Mouse (Mus musculus) Patski (cell line): ENCODE results near the gene Susd5. TPM values are rescaled to one million over a fixed set of nuclear protein-coding genes. Genes with fewer than 3 reads are reported as not detected.
"Not testable (repeated sequence)": the region's sequence is repeated elsewhere in the genome, so short reads cannot be mapped to it uniquely, and the experiment has no call there.

Experiments
- ATAC-seq: fragments of 100-300 bp; one replicate; pipeline ENCODE4 v1.8.0; 2021
- CTCF ChIA-PET: fragments of 350-600 bp; sonication (Branson Sonifier 250); formaldehyde crosslinking; loops from one replicate; lab custom pipeline; 2022; ENCODE audit warnings: inconsistent platforms; lab: Charles Lee
- POLR2A ChIA-PET: fragments of 350-600 bp; sonication (Branson Sonifier 250); formaldehyde crosslinking; loops from one replicate; lab custom pipeline; 2022; ENCODE audit warnings: antibody characterized with exemption, inconsistent platforms; lab: Charles Lee
- DNase-seq: peaks from one replicate; pipeline ENCODE4 v3.0.0-alpha.2; 2011; ENCODE audit warnings: low read depth, low spot score
- H3K27me3 ChIP-seq: fragments of 371-371 bp; one replicate; pipeline ENCODE4 v1.5.1; 2021
- CTCF ChIP-seq: fragments of 100-300 bp; IDR thresholded peaks from one replicate; pipeline ENCODE4 v1.5.1; 2021
- in situ Hi-C: fragments of 300-500 bp; cut with MboI; formaldehyde crosslinking; loops from 3 replicates; pipeline ENCODE4 v1.11.1; 2018; ENCODE audit warnings: low pct_unique_long_range_greater_than_20kb, mixed read lengths
- polyA plus RNA-seq: library from polyadenylated mRNA; unstranded; gene quantifications from one replicate; pipeline ENCODE4 v1.2.3, GENCODE M21; 2021

Susd5 gene
- polyA plus RNA-seq, 1 experiment from 2014 or later: not detected

- ATAC-seq: no peak
- CTCF ChIA-PET: no interaction called here
- in situ Hi-C loops: no loop called here
- H3K27me3 ChIP-seq: peaks cover 8% of the 10 kb centered on the region
- POLR2A ChIA-PET: no interaction called here
- TF ChIP-seq CTCF: no peak
- DNase-seq: no peak
Observed at GRCm38 (mm10) chr9:114068494-114069053, 11.6 kb downstream of the Susd5 start.

DNA sequence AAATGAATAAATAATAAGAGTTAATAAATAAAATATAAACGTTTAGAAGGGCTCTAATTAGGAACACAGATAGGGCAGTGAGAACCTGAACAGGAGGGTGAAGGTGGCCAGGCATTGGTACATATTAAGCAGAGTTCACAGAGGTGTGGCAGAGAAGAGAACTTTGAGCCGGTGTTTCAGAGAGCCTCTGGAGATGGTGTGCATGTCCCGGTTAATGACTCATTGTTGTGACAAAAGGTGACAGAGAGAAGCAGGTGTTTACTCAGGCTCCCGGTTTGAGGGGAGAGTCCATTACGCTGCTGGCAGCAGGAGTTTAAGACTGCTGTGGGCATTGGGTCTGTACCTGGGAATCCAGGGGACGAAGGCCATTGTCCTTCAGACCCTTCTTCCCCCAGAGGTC is 12.4 kb downstream of the Susd5 start:
- ChIA-PET POLR2A (no interaction called here), CTCF (no interaction called here)
- no peak for DNase-seq
- H3K27me3 ChIP-seq: peaks cover 7% of the 10 kb centered on the region
- TF ChIP-seq CTCF: no peak
- ATAC-seq: no peak
- in situ Hi-C loops: no loop called here

GRCm38 (mm10) chr9:114073681-114074080 is 16.7 kb downstream of the Susd5 start:
- no peak for ATAC-seq
- in situ Hi-C loops: no loop called here
- ChIA-PET CTCF (interaction anchor here (1.0 kb wide), 1 partner anchor 9 kb away, joined by 3 read pairs; no protein-coding TSS in a partner anchor), POLR2A (no interaction called here)
- no peak for DNase-seq
- TF ChIP-seq CTCF: no peak
- H3K27me3 ChIP-seq: peaks cover 9% of the 10 kb centered on the region

GRCm38 (mm10) chr9:114086422-114086821 is 29.5 kb downstream of the Susd5 start:
- H3K27me3 ChIP-seq: peaks cover 13% of the 10 kb centered on the region
- ChIA-PET POLR2A (no interaction called here), CTCF (no interaction called here)
- no peak for TF ChIP-seq CTCF
- DNase-seq (no peak), ATAC-seq (no peak)
- in situ Hi-C loops: loop anchor here (5.0 kb wide), 1 partner anchor 281 kb away; no protein-coding TSS in a partner anchor

DNA sequence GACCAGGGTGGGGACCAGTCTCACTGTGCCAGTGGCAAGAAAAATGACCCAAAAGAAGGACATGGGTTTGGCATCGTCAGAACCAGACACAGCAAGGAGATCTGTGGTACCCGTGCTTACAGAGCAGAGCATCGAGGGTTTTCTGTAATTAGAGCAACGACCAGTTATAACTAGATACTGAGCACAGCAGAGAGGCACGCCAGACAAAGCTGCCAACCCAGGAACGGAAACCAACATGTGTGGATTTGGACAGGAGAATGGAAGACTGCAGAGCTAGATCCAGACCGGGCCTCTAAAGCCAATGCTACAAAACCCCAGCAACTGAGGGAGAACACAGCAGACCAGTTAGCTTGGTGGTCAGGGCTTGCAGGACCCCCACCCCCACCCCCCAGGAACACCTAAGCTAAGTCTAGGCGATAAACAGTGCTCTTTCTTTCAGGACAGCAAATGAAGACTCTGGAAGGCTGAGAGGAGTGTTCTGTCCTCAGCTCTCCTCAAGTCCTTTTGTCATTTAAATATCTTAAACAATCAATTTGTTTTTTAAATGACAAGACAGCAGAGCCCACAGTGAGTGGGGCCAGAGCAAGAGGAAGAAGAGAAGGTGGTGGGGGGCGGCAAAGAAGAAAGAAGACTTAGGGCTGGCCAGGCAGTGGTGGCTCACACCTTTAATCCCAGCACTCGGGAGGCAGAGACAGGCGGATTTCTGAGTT is 30.3 kb downstream of the Susd5 start:
- H3K27me3 ChIP-seq: peaks cover 13% of the 10 kb centered on the region
- no peak for DNase-seq
- ChIA-PET CTCF (no interaction called here), POLR2A (no interaction called here)
- in situ Hi-C loops: loop anchor here (5.0 kb wide), 1 partner anchor 280 kb away; no protein-coding TSS in a partner anchor
- TF ChIP-seq CTCF: no peak
- no peak for ATAC-seq

GRCm38 (mm10) chr9:114088885-114089284 is 31.9 kb downstream of the Susd5 start:
- POLR2A ChIA-PET, CTCF ChIA-PET, ATAC-seq, DNase-seq, H3K27me3 ChIP-seq: not testable (repeated sequence)
- in situ Hi-C loops: loop anchor here (5.0 kb wide), 1 partner anchor 278 kb away; no protein-coding TSS in a partner anchor

- H3K27me3 ChIP-seq, POLR2A ChIA-PET, ATAC-seq, CTCF ChIA-PET, in situ Hi-C loops, DNase-seq: not testable (repeated sequence)
Observed at GRCm38 (mm10) chr9:114092188-114092587, 35.2 kb downstream of the Susd5 start.

DNA sequence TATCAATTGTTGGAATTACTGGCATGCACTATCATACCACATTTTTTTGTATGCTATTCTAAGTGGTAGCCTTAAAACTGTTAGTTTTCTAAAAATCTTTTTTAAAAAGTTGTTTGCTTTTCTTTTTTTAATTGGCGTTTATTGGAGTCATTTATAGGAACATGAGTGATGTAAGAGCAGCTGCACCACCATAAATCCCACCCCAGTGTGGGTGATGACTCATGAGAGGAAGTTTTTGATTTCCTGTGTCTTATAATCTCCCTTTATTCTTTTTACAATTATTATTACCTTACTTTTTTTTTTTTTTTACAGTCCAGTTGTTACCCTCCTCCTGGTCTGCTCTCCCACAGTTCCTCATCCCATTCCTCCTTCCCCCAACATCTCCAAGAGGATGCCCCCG is 37.9 kb downstream of the Susd5 start:
- no peak for TF ChIP-seq CTCF
- DNase-seq (no peak), ATAC-seq (no peak)
- ChIA-PET CTCF (no interaction called here), POLR2A (no interaction called here)
- no peaks in the 10 kb centered on the region for H3K27me3 ChIP-seq
- in situ Hi-C loops: no loop called here

DNA sequence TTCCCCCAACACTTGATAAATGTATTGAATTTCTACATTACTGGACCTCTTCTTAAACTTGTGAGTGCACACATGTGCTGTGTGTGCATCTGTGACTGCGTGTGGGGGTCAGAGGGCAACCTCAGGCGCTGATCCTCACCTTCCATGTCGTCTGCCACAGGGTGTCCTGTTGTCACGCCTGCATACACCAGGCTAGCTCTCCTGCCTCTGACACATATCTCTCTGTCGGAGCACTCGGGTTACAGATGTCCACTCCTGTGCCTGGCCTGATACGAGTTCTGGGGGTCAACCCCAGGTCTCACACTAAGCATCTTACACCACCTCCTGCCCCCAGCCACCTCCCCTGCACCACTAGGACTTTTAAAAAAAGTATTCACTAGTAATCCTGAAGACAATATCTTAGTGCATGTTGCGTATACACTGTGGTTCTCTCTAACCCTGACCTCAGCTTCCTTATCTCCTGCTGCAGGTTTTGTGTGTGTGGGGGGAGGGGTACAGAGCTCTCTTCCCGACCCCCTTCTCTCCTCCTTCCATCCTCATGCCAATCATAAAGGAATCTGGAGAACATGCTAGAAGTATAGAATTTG is 41.9 kb downstream of the Susd5 start:
- DNase-seq (no peak), ATAC-seq (no peak)
- CTCF ChIA-PET: interaction anchor here (0.8 kb wide), 1 partner anchor 19 kb away, joined by 3 read pairs; no protein-coding TSS in a partner anchor
- POLR2A ChIA-PET: no interaction called here
- in situ Hi-C loops: no loop called here
- no peaks in the 10 kb centered on the region for H3K27me3 ChIP-seq
- no peak for TF ChIP-seq CTCF

GRCm38 (mm10) chr9:114110268-114110667 is 53.3 kb downstream of the Susd5 start:
- no peaks in the 10 kb centered on the region for H3K27me3 ChIP-seq
- ChIA-PET CTCF (no interaction called here), POLR2A (no interaction called here)
- in situ Hi-C loops: loop anchor here (5.0 to 10.0 kb wide), 2 partner anchors 118 to 365 kb away; partner anchors contain the start of gene Clasp2
- DNase-seq: no peak
- no peak for ATAC-seq
- no peak for TF ChIP-seq CTCF

DNA sequence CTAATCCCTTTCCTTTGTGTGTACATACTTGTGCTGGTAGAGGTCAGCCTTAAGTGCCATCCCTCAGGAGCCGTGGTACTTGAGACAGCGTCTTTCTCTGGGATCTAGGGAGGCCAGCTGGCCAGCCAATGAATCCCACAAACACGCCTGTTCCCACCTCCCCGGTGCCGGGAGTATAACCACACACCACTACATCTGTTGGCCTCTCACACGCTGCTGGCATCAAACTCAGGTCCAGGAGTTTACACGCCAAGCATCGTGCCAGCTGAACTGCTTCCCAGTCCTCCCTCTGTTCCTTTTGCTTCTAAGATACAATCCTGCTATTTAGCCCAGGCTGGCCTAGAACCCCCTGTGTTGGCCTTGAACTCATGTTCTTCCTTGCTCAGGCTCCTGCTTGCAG is 54.2 kb downstream of the Susd5 start:
- POLR2A ChIA-PET: no interaction called here
- in situ Hi-C loops: loop anchor here (5.0 to 10.0 kb wide), 2 partner anchors 119 to 366 kb away; partner anchors contain the start of gene Clasp2

More for the DNA sequence above, 54.2 kb downstream of the Susd5 start:
- DNase-seq (no peak), ATAC-seq (no peak)
- CTCF ChIA-PET: no interaction called here
- TF ChIP-seq CTCF: no peak
- H3K27me3 ChIP-seq: no peaks in the 10 kb centered on the region
